Mouse (Mus musculus) neural tube, embryonic 10.5 days (tissue): ENCODE data around the gene Rab39.

Experiments
- DNase-seq: peaks from one replicate; pipeline ENCODE4 v3.0.0-alpha.2; 2017; ENCODE audit warnings: low spot score; ENCODE audit errors: extremely low spot score

The Rab39 gene

DNA sequence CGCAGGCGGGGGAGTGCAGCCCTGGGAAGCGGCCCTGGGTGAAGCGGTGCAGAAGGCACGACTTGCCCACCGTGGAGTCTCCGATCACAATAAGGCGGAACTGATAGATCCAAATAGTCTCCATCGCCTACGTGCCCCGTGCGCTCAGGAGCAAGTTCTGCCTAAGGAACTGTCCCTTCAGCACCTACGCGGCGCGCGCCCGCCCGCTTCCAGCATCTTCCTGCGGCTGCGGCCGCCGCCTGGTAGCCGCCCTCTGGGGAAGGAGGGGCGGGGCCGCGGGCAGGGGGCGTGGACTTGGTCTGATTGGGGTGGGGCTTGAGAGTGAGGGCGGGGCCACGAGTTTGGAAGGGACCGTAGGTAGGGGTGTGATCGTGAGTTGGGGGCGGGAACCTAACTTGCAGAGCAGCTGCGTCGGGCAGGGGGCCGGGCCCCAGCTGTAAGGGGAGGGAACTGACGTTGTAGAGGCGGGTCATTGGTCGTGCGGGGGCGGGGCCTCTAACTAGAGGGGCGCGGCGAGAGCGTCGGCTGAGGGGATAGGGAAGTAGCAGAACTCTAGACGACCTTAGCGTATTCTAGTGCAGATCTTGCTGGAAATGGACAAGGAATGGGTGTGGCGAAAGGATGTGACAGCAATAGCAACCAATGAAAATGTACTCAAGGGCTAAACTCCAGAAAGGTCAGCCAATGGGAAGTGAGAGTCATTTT is at the start of gene Rab39:
Gene Rab39, minus strand, starts transcription at position 241 of the 705 bp plus-strand sequence.
- peak; percentile 97 for DNase-seq

DNA sequence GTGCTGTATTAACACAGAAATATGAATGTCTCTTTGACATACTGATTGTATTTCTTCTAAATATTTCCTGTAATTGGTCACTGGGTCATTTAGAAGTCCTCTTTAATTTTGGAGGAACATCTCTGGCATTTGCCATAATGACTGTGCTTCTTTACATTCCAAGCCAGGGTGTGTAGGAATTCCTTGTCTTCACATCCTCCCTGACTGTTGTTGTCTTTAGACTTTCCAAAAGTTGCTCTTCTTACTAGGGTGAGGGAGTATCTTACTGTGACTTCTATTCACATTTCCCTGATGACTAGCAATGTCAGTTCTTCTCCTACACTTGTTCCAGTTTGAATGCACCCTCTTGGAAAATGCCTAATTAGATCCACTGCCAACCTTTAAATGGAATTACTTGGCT is 48.8 kb upstream of the Rab39 start:
- DNase-seq = no peak

DNA sequence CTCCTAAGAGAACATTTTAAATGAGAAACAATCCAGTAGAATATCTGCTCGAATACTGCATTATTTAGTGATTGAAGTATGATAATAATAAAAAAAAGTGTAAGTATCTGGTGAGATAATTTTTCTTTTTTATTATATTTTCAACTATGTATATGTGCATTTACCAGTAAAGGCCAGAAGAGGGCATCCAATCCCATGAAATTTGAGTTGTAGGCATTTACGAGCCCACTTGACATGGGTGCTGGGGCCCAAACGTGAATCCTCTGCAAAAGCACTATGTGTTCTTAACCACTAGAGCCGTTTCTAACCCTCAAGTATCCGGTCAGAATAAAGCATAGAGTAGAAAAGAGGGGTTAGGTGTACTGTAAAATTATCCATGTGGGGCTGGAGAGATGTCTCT is 44.9 kb upstream of the Rab39 start:
- no peak for DNase-seq

DNA sequence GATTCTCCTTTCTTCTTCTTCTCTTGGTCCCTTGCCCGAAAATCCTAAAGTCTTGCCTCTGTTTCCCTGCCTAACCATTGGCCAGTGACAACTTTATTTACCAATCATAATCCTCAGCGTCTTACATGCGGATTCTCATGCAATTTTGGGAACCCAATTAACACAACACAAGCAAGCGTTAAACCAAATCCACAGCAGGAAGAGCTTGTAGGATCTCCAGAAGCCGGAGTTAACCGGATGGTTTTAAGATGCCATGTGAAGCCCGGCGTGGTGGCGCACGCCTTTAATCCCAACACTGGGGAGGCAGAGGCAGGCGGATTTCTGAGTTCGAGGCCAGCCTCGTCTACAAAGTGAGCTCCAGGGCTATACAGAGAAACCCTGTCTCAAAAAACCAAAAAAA is 44.4 kb upstream of the Rab39 start:
- DNase-seq = no peak

DNA sequence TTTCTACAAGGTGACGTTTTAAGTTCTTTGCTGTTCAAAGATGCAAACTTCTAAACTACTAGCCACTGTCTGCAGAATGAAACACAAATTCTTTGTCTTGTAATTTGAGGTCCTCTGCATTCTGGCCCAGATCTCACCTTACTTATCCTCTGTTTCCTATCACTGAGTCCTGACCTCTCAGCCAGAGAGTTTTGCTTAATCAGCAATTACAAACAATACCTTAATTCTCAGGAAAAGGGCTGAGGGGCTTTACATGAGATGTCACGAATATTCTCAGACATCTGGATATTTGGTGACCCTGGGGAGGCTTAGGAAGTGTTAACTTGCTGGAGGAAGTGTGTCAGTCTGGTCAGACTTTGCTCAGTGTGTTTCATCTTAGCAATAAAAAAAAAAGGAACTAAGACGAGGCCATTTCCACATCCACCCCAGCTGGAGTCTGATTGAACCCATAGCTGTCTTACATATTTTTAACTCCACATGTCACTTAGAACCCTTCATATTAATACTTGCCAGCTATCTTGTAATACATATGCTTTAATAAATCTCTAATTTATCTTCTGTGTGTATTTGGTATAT is 34.9 kb upstream of the Rab39 start:
- DNase-seq = no peak

DNA sequence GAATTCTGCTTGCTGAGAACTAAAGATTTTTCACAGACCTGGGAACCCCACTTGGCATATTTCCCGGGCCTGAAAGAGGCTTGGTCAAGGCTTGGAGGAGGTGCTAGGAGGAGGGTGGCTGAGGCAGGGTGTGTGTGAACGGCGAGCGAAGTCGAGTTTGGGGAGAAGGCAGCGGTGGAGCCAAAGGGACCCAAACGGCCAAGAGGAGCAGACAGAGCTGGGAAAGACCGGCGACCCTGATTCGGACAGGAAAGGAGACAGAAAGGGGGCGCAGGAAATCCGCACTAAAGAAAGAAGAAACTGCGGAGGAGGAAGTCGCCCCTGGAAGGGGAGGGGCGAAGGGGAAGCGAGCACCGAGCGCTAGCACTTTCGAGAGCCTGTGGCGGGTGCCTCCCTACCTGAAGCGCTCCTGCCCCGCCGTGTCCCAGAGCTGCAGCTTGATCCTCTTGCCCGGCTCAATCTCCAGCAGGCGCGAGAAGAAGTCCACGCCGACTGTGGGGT is 491 bp downstream of the Rab39 start:
- no peak for DNase-seq

DNA sequence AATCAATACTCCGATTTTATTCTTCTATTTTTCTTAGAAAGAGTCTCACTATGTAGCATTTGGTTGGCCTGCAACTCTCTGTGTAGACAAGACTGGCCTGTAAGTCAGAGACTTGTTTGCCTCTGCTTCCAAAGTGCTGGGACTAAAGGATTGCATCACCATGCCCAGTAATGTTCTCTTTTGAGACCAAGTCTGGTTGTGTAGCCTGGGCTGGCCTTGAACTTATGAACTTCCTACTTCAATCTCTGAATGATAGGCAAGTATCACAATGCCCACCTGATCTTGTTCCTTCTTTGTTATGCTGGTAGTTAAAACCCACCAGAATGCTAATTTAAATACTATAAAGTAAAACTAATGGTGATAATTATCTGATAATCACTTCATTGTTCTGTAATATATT is 3.0 kb downstream of the Rab39 start:
- no peak for DNase-seq

DNA sequence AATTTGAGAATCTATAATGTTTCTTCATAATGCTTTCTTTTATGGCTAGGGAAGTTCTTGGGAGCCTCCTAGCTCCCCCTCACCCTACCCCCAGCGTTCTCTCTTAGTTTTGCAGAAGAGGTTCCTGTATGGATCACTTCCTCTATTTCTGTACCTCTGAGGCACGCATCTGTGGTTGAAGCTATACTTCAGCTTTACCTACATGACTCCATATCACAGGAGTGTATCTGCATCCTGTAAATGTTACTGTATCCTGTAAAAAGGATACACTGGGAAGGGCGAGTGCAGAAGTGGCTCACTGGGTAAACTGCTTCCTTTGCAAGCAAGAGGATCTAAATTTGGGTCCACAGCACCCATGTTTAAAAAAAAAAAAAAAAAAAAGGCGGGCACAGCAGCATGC is 5.5 kb downstream of the Rab39 start:
- no peak for DNase-seq

DNA sequence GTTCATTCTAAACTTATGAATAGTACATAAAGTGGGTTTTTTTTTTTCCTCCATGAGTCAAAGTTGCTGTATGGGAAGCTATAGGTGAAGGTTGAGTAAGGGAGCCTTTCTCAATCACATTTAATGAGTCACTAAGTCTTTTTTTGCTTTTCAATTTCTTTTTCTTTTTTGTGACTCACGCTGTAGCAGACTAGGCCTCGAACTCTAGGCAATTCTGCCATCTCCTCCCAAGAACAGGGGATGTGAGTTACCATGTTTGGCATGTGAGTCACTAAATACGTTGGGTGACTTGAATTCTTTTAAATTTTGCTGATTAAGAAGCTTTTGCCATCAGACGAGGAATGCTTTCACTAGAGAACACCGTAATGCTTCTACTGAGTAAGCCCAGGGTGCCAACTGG is 10.2 kb downstream of the Rab39 start:
- DNase-seq = no peak

DNA sequence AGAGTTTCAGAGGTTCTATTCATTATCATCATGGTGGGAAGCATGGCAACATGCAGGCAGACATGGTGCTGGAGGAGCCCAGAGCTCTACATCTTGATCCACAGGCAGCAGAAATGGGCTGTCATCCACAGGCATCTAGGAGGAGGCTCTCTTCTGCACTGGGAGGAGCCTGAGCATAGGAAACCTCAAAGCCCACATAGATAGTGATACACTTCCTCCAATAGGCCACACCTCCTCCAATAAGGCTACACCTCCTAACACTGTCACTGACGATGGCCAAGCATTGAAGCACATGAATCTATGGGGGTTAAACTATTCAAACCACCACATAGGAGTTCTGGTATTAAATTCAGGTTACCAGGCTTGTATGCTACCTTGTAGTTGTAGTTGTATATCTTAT is 12.3 kb downstream of the Rab39 start:
- DNase-seq = no peak

DNA sequence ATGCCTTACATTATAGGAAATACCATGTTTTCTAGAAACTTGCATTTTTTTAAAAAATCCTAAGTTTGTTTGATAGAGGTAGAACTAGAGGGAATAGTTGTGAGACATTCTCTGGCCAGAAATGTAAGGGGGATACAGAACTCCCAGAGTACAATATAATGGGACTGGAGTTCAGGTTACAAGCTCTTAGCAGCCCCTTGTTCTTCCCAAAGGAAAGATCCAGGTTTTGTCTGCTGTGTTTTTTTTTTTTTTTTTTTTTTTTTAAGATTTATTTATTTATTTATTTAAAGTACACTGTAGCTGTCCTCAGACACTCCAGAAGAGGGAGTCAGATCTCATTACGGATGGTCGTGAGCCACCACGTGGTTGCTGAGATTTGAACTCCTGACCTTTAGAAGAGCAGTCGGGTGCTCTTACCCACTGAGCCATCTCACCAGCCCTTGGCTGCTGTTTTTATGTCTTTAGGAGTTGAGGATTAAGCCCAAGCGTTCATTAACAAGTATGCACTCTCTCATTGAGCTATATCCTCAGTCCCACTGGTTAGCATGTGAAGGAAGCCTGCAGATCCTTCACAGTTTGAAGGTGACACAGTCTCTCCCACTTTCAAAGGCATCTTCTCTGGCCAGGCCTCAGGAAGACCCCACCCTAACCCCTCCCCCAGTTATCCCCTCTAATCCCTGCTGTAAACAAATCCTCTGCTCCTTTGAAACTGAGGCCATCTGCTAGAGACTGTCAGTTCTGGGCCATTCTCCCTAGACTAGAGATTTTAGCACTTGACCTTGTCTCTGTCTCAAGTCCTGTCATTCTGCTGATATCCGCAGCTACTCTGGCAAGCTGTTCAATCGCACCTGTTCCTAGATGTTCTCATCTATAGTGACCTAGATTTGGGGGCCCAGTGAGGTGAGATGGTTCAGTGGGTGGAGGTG is 14.0 kb downstream of the Rab39 start:
- DNase-seq = no peak

DNA sequence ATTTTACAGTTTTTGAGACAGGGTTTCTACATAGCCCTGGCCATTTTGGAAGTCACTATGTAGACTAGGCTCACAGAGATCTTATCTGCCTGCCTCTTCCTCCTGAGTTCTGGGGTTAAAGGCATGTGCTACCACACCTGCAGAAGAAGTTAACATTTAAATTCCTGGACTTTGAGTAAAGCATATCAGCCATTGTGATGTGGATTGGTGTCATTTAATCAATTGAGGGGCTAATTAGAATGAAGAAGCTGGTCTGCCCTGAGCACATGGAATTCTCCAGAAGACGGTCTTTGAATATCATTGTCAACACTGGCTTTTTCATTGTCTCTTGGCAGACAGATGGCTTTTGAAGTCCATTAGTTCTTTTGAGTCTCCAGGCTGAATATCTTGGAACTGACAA is 25.2 kb downstream of the Rab39 start:
- DNase-seq = no peak

DNA sequence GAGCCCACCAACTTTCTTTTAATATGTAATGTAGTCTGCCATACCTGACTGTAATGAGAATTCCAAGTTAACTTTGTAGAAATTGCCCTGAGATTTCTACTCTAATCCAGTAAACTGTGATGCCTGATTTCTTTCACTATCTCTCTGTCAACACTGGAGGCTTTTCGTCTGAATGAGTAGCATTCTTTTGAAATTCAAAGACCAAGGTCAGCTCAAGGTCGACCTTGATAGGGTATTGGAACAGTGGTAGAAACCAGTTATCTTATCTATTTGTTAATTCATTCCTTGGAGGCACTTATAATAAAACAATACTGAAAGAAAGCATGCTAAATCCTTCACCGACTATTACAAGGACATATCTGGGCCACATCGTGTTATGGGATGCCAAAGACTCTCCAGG is 29.1 kb downstream of the Rab39 start:
- no peak for DNase-seq

DNA sequence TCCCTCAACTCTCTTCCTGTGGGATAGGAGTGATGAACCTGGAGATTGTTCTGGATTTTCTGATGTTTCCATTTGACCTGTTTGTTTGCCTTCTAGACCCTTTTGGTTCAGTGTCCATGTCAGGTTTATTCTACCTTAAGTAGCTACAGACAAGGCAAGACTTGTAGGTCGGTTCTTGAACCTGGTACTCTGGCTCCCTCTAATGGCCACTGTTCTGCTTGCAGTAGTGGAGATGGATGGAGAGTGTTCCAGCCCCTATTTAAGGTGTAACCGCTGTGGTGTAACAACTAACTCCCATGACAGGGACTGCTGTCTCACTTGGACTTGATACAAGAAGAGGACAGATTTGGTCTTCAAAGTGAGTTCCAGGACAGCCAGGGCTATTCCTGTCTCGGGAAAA is 32.5 kb downstream of the Rab39 start:
- peak; percentile 32 for DNase-seq

DNA sequence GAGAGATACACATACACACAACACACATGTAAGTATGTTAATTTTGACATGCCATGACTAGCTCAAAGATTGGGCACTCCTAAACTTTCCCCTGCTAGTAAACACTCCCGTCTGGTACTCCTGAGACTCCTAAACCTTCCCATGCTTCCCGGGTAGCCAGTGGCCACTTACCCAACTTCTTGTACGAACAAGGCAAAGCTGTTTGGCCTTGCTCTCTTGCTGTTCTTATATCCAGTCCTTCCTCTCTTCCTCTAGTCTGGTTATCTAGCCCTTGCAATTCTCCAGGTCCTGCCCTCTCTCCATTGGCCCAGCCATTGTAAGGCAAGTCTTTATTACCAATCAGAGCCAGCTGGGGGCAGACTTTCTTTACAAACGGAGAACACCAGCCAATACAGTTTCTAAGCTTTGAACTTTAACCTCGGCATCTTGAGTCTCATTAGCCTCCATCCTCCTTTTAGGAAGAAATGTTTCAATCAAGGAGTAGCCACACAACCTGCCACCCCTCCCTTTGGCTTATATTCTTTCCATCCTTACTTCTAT is 36.3 kb downstream of the Rab39 start, which contains the start of gene Cul5:
Gene Cul5, minus strand, starts transcription at position 335 of the 540 bp plus-strand sequence.
- DNase-seq = peak; percentile 17

DNA sequence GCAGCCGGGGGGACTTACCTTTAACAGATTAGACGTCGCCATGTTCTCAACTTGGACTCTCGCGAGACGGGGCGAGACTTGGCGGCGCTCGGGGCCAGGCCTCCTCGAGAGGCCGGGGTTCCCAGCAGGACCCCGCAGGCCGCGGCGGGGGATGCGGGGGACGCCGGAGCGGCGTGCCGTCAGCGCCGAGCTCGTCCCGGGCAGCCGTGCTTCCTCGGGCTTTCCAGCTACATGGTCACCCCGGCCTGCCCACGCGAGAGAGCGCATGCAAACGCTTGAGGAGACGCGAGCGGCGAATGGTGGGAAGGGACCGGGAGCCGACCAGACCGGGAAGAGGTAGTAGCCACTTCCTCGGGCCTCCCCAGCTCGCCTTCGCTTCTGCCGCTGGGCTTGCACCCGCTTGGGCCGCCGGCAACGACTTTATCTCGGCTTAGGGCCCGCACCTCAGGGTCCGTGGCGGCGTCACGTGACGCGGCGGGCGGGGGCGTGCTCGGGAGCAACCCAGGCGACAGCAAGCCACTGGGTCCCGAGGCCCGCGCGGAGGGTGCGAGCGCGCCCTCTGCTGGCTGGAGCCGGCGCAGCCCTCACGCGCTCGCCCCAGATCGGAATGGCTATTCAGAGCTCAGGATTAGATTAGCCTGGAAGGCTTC is 38.9 kb downstream of the Rab39 start:
- DNase-seq = peak; percentile 96

DNA sequence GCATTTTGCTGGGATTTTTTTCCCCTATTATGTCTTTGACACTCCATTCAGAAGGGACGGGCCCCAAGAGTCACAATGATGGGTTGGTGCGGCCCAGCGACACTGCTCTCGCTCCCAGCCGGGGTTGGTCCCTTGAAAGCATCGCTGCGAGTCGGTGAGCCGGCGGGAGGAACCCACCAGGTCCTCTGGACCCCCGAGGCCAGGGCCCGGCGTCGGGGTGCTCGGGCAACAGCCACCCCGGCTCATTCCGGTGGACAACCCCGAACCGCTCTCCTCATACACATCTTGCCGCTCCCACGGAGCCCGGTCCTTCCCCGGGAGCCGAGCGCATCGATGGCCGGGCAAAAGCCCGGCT is 39.4 kb downstream of the Rab39 start:
- no peak for DNase-seq

DNA sequence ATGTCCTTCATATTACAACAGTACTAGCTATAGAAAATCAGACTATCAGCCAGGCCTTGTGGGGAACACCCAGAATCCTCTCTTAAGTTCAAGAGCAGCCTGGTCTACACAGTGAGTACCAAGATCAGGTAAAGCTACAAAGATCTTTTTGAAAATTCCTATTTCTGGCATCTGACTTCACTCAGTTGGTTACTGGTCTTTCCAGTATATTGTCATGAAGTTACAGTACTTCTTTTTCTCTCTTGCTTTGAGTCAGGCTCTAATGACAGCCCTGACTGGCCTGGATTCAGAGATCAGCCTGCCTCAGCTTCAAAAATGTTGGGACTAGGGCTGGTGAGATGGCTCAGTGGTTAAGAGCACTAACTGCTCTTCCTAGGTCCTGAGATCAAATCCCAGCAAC is 40.6 kb downstream of the Rab39 start:
- no peak for DNase-seq

DNA sequence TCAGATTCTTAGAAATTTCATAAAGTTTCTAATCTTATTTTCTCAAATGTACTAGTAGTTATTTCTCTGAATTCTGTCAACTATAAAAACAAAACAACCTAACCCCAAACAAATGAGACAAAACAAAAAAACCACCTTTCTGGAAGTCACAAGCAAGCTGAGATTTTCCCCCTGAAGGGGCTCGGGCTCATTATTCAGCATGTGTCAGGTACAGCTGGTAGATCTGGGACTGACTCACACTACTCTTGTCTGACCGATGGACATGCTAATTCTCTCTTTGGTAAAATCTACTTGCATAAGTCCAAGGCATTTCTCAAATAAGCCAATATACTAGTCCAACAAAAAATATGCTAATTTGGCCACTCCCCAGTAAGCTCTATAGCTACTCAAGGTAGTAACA is 41.2 kb downstream of the Rab39 start:
- DNase-seq = no peak

DNA sequence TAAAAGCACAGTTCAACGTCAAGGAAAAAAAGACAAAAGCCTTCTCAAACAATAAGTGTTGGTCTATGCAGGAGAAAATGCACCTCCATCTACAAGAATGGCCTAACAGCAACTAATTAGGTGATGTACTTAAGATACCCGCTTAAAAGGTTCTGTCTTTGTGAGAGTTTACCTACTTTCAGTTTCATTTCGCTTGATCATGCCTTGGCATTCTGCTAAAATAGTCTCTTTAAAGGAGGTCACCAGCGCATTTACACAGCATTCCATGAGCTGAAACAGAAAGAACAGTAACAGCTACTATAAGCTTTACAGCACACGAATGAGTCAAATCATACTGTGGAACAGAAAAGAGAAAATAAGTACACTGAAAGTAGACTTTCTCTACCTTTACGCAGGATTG is 71.2 kb downstream of the Rab39 start:
- no peak for DNase-seq
